Mouse (Mus musculus) midbrain, embryonic 13.5 days (tissue): ENCODE measurements around the gene Gopc. TPM values are rescaled to one million over a fixed set of nuclear protein-coding genes. Genes with fewer than 3 reads are reported as not detected.
A peak's percentile ranks its signal among the peaks of the same experiment; 100 is the strongest.

Experiments used
- ATAC-seq: fragments of 200-750 bp; cut with Nextera tagmentation; 2 replicates; pipeline ENCODE4 v1.8.0; 2017; ENCODE audit warnings: mild to moderate bottlenecking, moderate TSS enrichment, moderate library complexity
- H3K27ac ChIP-seq: fragments of 300-500 bp; sonication (generic); 2 replicates; pipeline ENCODE4 v1.5.1; 2015; ENCODE audit warnings: inconsistent platforms, mild to moderate bottlenecking, moderate library complexity
- H3K27me3 ChIP-seq: fragments of 300-500 bp; sonication (generic); 2 replicates; pipeline ENCODE4 v1.6.1; 2015; ENCODE audit warnings: mild to moderate bottlenecking, inconsistent platforms
- H3K36me3 ChIP-seq: fragments of 300-500 bp; sonication (generic); 2 replicates; pipeline ENCODE4 v1.6.1; 2015; ENCODE audit warnings: mild to moderate bottlenecking, inconsistent platforms
- H3K4me1 ChIP-seq: fragments of 300-500 bp; sonication (generic); replicated peaks from 2 replicates; pipeline ENCODE4 v1.6.1; 2015; ENCODE audit warnings: inconsistent platforms
- H3K4me2 ChIP-seq: fragments of 300-500 bp; sonication (generic); replicated peaks from 2 replicates; pipeline ENCODE4 v1.6.1; 2015; ENCODE audit warnings: moderate library complexity, mild to moderate bottlenecking, inconsistent platforms
- H3K4me3 ChIP-seq: fragments of 300-500 bp; sonication (generic); replicated peaks from 2 replicates; pipeline ENCODE4 v1.5.1; 2015; ENCODE audit warnings: mild to moderate bottlenecking, inconsistent platforms
- H3K9ac ChIP-seq: fragments of 300-500 bp; sonication (generic); replicated peaks from 2 replicates; pipeline ENCODE4 v1.6.1; 2015; ENCODE audit warnings: mild to moderate bottlenecking, inconsistent platforms
- H3K9me3 ChIP-seq: fragments of 300-500 bp; sonication (generic); 2 replicates; pipeline ENCODE4 v1.6.1; 2016; ENCODE audit warnings: mild to moderate bottlenecking, inconsistent platforms
- WGBS: fragments of 180-500 bp; shearing (Covaris S2); methylation state at CpG from one replicate; pipeline ENCODE4 v1.1.7; 2015; 5-methylcytosine and 5-hydroxymethylcytosine counted together
- polyA plus RNA-seq: library from polyadenylated mRNA; unstranded; fragments of >200 nt; fragmentation: Nextera tagmentation; extraction: Ambion mirVana; gene quantifications from 2 replicates; pipeline ENCODE4 v1.2.1, GENCODE M21; 2015

Gopc gene
- polyA plus RNA-seq, 1 experiment from 2014 or later = 22.9 TPM

- peak overlapping the region; percentile 54 for H3K4me2 ChIP-seq
- H3K9ac ChIP-seq = peak overlapping the region; percentile 55; the same call in 1 of the 2 replicates
- H3K4me1 ChIP-seq = peaks cover 34% of the 10 kb centered on the region
- H3K4me3 ChIP-seq = peak overlapping the region; percentile 66; the same call in 1 of the 2 replicates
- peak overlapping the region; percentile 78; the same call in 1 of the 2 replicates for H3K27ac ChIP-seq
- no peaks in the 10 kb centered on the region for H3K36me3 ChIP-seq
- 87% methylated on average over 2 of the region's 2 CpGs for WGBS
- H3K27me3 ChIP-seq = no peaks in the 10 kb centered on the region
- H3K9me3 ChIP-seq = no peaks in the 10 kb centered on the region
- ATAC-seq = no peak
Measured at GRCm38 (mm10) chr10:52416458-52416857, 34.5 kb upstream of the Gopc start.

- Histone ChIP-seq H3K36me3 (no peaks in the 10 kb centered on the region), H3K4me3 (no peak overlapping the region), H3K9me3 (no peaks in the 10 kb centered on the region), H3K9ac (no peak overlapping the region), H3K27ac (no peak overlapping the region), H3K4me2 (no peak overlapping the region), H3K27me3 (no peaks in the 10 kb centered on the region), H3K4me1 (peaks cover 23% of the 10 kb centered on the region)
- 86% methylated on average over 2 of the region's 2 CpGs for WGBS
- ATAC-seq = no peak
Measured at GRCm38 (mm10) chr10:52415020-52415419, 33.1 kb upstream of the Gopc start.

GRCm38 (mm10) chr10:52407526-52407925 is 25.6 kb upstream of the Gopc start:
- Histone ChIP-seq H3K4me2 (no peak overlapping the region), H3K27ac (no peak overlapping the region), H3K4me3 (no peak overlapping the region), H3K36me3 (no peaks in the 10 kb centered on the region), H3K27me3 (no peaks in the 10 kb centered on the region), H3K4me1 (no peaks in the 10 kb centered on the region), H3K9ac (no peak overlapping the region), H3K9me3 (no peaks in the 10 kb centered on the region)
- no peak for ATAC-seq
- 86% methylated on average over 2 of the region's 2 CpGs for whole genome bisulfite sequencing

- Histone ChIP-seq H3K4me1 (no peaks in the 10 kb centered on the region), H3K4me3 (no peak overlapping the region), H3K27me3 (no peaks in the 10 kb centered on the region), H3K9ac (no peak overlapping the region), H3K4me2 (no peak overlapping the region), H3K9me3 (no peaks in the 10 kb centered on the region), H3K36me3 (no peaks in the 10 kb centered on the region), H3K27ac (no peak overlapping the region)
- 91% methylated on average over 13 of the region's 13 CpGs for WGBS
- ATAC-seq = no peak
Measured at GRCm38 (mm10) chr10:52405160-52405559, 23.2 kb upstream of the Gopc start.

- no peak overlapping the region for H3K4me3 ChIP-seq
- no peaks in the 10 kb centered on the region for H3K9me3 ChIP-seq
- no peak overlapping the region for H3K9ac ChIP-seq
- H3K4me2 ChIP-seq = no peak overlapping the region
- no peaks in the 10 kb centered on the region for H3K36me3 ChIP-seq
- no peak for ATAC-seq
- no peak overlapping the region for H3K27ac ChIP-seq
- WGBS = 65% methylated on average over 3 of the region's 3 CpGs
- no peaks in the 10 kb centered on the region for H3K27me3 ChIP-seq
- H3K4me1 ChIP-seq = no peaks in the 10 kb centered on the region
Measured at GRCm38 (mm10) chr10:52399722-52400121, 17.8 kb upstream of the Gopc start.

GRCm38 (mm10) chr10:52398715-52399114 is 16.8 kb upstream of the Gopc start:
- Histone ChIP-seq H3K4me1 (no peaks in the 10 kb centered on the region), H3K9me3 (no peaks in the 10 kb centered on the region), H3K4me3 (no peak overlapping the region), H3K27me3 (no peaks in the 10 kb centered on the region), H3K27ac (no peak overlapping the region), H3K9ac (no peak overlapping the region), H3K4me2 (no peak overlapping the region), H3K36me3 (no peaks in the 10 kb centered on the region)
- 93% methylated on average over 2 of the region's 2 CpGs for WGBS
- no peak for ATAC-seq

- Histone ChIP-seq H3K36me3 (no peaks in the 10 kb centered on the region), H3K4me3 (no peak overlapping the region), H3K9me3 (no peaks in the 10 kb centered on the region), H3K27me3 (no peaks in the 10 kb centered on the region), H3K4me2 (no peak overlapping the region), H3K4me1 (no peaks in the 10 kb centered on the region), H3K27ac (no peak overlapping the region), H3K9ac (no peak overlapping the region)
- no peak for ATAC-seq
- WGBS = 94% methylated on average over 3 of the region's 3 CpGs
Measured at GRCm38 (mm10) chr10:52396647-52397046, 14.7 kb upstream of the Gopc start.

GRCm38 (mm10) chr10:52391208-52391607 is 9.3 kb upstream of the Gopc start:
- no peak for ATAC-seq
- 80% methylated on average over 2 of the region's 2 CpGs for WGBS
- H3K36me3 ChIP-seq = no peaks in the 10 kb centered on the region

GRCm38 (mm10) chr10:52389438-52389837 is 7.5 kb upstream of the Gopc start:
- WGBS = 83% methylated on average over 3 of the region's 3 CpGs
- ATAC-seq = no peak

More at GRCm38 (mm10) chr10:52391208-52391607, 9.3 kb upstream of the Gopc start:
- H3K4me2 ChIP-seq = no peak overlapping the region
- no peaks in the 10 kb centered on the region for H3K9me3 ChIP-seq
- H3K4me1 ChIP-seq = no peaks in the 10 kb centered on the region
- H3K27ac ChIP-seq = no peak overlapping the region
- H3K27me3 ChIP-seq = no peaks in the 10 kb centered on the region
- no peak overlapping the region for H3K9ac ChIP-seq
- H3K4me3 ChIP-seq = no peak overlapping the region

GRCm38 (mm10) chr10:52388922-52389430 is 7.1 kb upstream of the Gopc start, which contains the start of gene Nepn:
Nepn (plus strand) TSS chr10:52388972.
- Histone ChIP-seq H3K36me3 (no peaks in the 10 kb centered on the region), H3K27ac (no peak within 1 kb of the TSS), H3K4me3 (no peak within 1 kb of the TSS), H3K4me2 (no peak within 1 kb of the TSS), H3K9ac (no peak within 1 kb of the TSS), H3K27me3 (no peaks in the 10 kb centered on the region), H3K9me3 (no peaks in the 10 kb centered on the region), H3K4me1 (no peaks in the 10 kb centered on the region)
- WGBS = 90% methylated on average over 5 of the region's 5 CpGs
- ATAC-seq = no peak

More at GRCm38 (mm10) chr10:52389438-52389837, 7.5 kb upstream of the Gopc start:
- no peak overlapping the region for H3K27ac ChIP-seq
- no peaks in the 10 kb centered on the region for H3K4me1 ChIP-seq
- no peaks in the 10 kb centered on the region for H3K36me3 ChIP-seq
- H3K4me2 ChIP-seq = no peak overlapping the region
- H3K4me3 ChIP-seq = no peak overlapping the region
- no peaks in the 10 kb centered on the region for H3K9me3 ChIP-seq
- H3K27me3 ChIP-seq = no peaks in the 10 kb centered on the region
- H3K9ac ChIP-seq = no peak overlapping the region

GRCm38 (mm10) chr10:52387192-52387591 is 5.3 kb upstream of the Gopc start:
- 82% methylated on average over 4 of the region's 4 CpGs for WGBS

GRCm38 (mm10) chr10:52384823-52385610 is 3.1 kb upstream of the Gopc start:
- peaks cover 5% of the 10 kb centered on the region; the same call in 1 of the 2 replicates for H3K4me1 ChIP-seq
- no peaks in the 10 kb centered on the region for H3K36me3 ChIP-seq
- no peak overlapping the region for H3K27ac ChIP-seq
- WGBS = 51% methylated on average over 8 of the region's 8 CpGs
- H3K9ac ChIP-seq = no peak overlapping the region
- no peaks in the 10 kb centered on the region for H3K9me3 ChIP-seq
- H3K4me2 ChIP-seq = no peak overlapping the region
- H3K27me3 ChIP-seq = no peaks in the 10 kb centered on the region
- no peak for ATAC-seq
- no peak overlapping the region for H3K4me3 ChIP-seq

More at GRCm38 (mm10) chr10:52387192-52387591, 5.3 kb upstream of the Gopc start:
- Histone ChIP-seq H3K4me3 (no peak overlapping the region), H3K9me3 (no peaks in the 10 kb centered on the region), H3K27ac (no peak overlapping the region), H3K36me3 (no peaks in the 10 kb centered on the region), H3K9ac (no peak overlapping the region), H3K27me3 (no peaks in the 10 kb centered on the region), H3K4me2 (no peak overlapping the region), H3K4me1 (peaks cover 5% of the 10 kb centered on the region; the same call in 1 of the 2 replicates)
- ATAC-seq = no peak
